In genomic region chr6:135417459-135417858, GRCm38 (mm10) we compare ENCODE assay signal across 8 mouse cellular contexts. TPM values are rescaled to one million over a fixed set of nuclear protein-coding genes. Genes with fewer than 3 reads are reported as not detected.
DNase-seq lines count a peak whose midpoint lies in the region; ATAC-seq and TF ChIP-seq lines count a peak whose summit lies in the region.

No protein-coding gene starts in this region.

- peak; percentile 77 for ATAC-seq in common myeloid progenitor, adult 5-6 weeks (replicated peaks; ENCODE audit: low read depth, poor library complexity, severe bottlenecking)
- no peak for ATAC-seq in liver, postnatal 0 days

- H3K4me1 ChIP-seq in liver, postnatal 0 days (ENCODE audit: insufficient read depth), result 0 out of 2 replicates have a peak, but pooled peaks cover 3% of the 10 kb centered on the region

- WGBS in liver, postnatal 0 days (ENCODE audit: insufficient replicate concordance), result 26% methylated on average over 5 of the region's 5 CpGs

- no peaks in the 10 kb centered on the region for H3K27me3 ChIP-seq in liver, postnatal 0 days (ENCODE audit: insufficient read depth, low read length)

- H3K4me3 ChIP-seq in liver, postnatal 0 days (ENCODE audit: low read depth, low read length), result no peak overlapping the region

- H3K4me2 ChIP-seq in liver, postnatal 0 days (ENCODE audit: low read depth, low read length), result no peak overlapping the region

- no peaks in the 10 kb centered on the region for H3K36me3 ChIP-seq in liver, postnatal 0 days (replicated peaks; ENCODE audit: insufficient read depth, low read length)

- peak; percentile 41 for DNase-seq in gastrocnemius, postnatal 10 days
- no peak for DNase-seq in gastrocnemius, postnatal 25 days
- DNase-seq in 3134 (ENCODE audit: extremely low read depth, insufficient read length, low spot score), result peak; percentile 23
- DNase-seq in adrenal gland, adult (ENCODE audit: inconsistent age in 2 of 2, low spot score in 1 of 2), result peak; percentile 30 to 81
- DNase-seq in kidney, postnatal 10 days, result peak; percentile 65
- DNase-seq in liver, postnatal 0 days, result peak; percentile 62
- DNase-seq in right cerebral cortex, postnatal 4 days, result peak; percentile 49

- TF ChIP-seq CTCF in liver, postnatal 0 days (IDR thresholded peaks at IDR 0.05; ENCODE audit: low read depth), result peak; percentile 84

- H3K9ac ChIP-seq in liver, postnatal 0 days (replicated peaks), result no peak overlapping the region

- no peak overlapping the region for H3K27ac ChIP-seq in liver, postnatal 0 days (ENCODE audit: low read depth)

- no peaks in the 10 kb centered on the region for H3K9me3 ChIP-seq in liver, postnatal 0 days (ENCODE audit: low read length)

- no peak for TF ChIP-seq EP300 in liver, postnatal 0 days (IDR thresholded peaks at IDR 0.05; ENCODE audit: low read depth)

RNA-seq across cellular contexts. Expression of gene Emp1, which starts 55.1 kb away (rescaled TPM):
- total RNA-seq in gastrocnemius, postnatal 10 days (2021), result 100 to 1,000 TPM; 145 to 163 TPM
- 10 to 100 TPM; 47.3 to 59.7 TPM for total RNA-seq in gastrocnemius, postnatal 25 days (2021)
- total RNA-seq in common myeloid progenitor, adult 5-6 weeks (2017), result 2.7 and 5.4 TPM in 2 replicates
- polyA plus RNA-seq in liver, postnatal 0 days (2015; fragmentation: Nextera tagmentation; extraction: Ambion mirVana), result 1.2 TPM in 2 replicates
